Mouse (Mus musculus): Measurements from ENCODE around the gene Sp1. TPM values are rescaled to one million over a fixed set of nuclear protein-coding genes. Genes with fewer than 3 reads are reported as not detected.

Gene Sp1
- total RNA-seq, 2 experiments from 2014 or later = 31.9 to 39.6 TPM

GRCm38 (mm10) chr15:102483136-102483535 lies 77.2 kb downstream of the Sp1 start:
- peak in 1 of 2 experiments; percentile 41 for DNase-seq

GRCm38 (mm10) chr15:102485853-102486252 lies 79.9 kb downstream of the Sp1 start:
- DNase-seq = no peak

Other genes with a start within 250 kb of the Sp1 start
- 10 to 100 TPM; 30.6 to 31.5 TPM for gene Zfp740, start 202.9 kb upstream of the Sp1 start, total RNA-seq (2021)
- gene Csad, start 201.4 kb upstream of the Sp1 start, total RNA-seq (2021) = 10 to 100 TPM; 17.0 to 22.6 TPM
- gene Itgb7, start 174.2 kb upstream of the Sp1 start, total RNA-seq (2021) = 1 to 10 TPM; 2.9 to 9.9 TPM
- 10 to 100 TPM; 13.5 to 16.7 TPM for gene Rarg, start 148.6 kb upstream of the Sp1 start, total RNA-seq (2021)
- not detected for gene Gm9918, start 135.6 kb upstream of the Sp1 start, total RNA-seq (2021)
- gene Mfsd5, start 126.7 kb upstream of the Sp1 start, total RNA-seq (2021) = 10 to 100 TPM; 18.4 to 18.9 TPM
- gene Espl1, start 109.9 kb upstream of the Sp1 start, total RNA-seq (2021) = under 1 TPM; 0.54 to 0.92 TPM
- gene Pfdn5, start 80.0 kb upstream of the Sp1 start, total RNA-seq (2021) = 100 to 1,000 TPM; 340 to 348 TPM
- 10 to 100 TPM; 25.0 to 26.0 TPM for gene Myg1, start 74.4 kb upstream of the Sp1 start, total RNA-seq (2021)
- gene Aaas, start 55.4 kb upstream of the Sp1 start, total RNA-seq (2021) = 10 to 100 TPM in 1 of 2 experiments, 1 to 10 TPM in 1; 9.8 to 12.1 TPM
- gene Sp7, start 39.0 kb upstream of the Sp1 start, total RNA-seq (2021) = not detected
- under 1 TPM; 0.39 to 0.97 TPM for gene Amhr2, start 39.2 kb downstream of the Sp1 start, total RNA-seq (2021)
- 10 to 100 TPM; 20.3 to 24.4 TPM for gene Prr13, start 52.9 kb downstream of the Sp1 start, total RNA-seq (2021)
- 100 to 1,000 TPM; 418 to 491 TPM for gene Pcbp2, start 64.4 kb downstream of the Sp1 start, total RNA-seq (2021)
- gene Gm10337, start 97.6 kb downstream of the Sp1 start, total RNA-seq (2021) = not detected
- gene Map3k12, start 110.9 kb downstream of the Sp1 start, total RNA-seq (2021) = 1 to 10 TPM; 1.8 to 2.3 TPM
- gene Tarbp2, start 112.0 kb downstream of the Sp1 start, total RNA-seq (2021) = 10 to 100 TPM; 40.1 to 43.0 TPM
- gene Npff, start 118.8 kb downstream of the Sp1 start, total RNA-seq (2021) = under 1 TPM; 0.87 to 0.92 TPM
- 1 to 10 TPM in 1 of 2 experiments, not detected in 1; 2.5 TPM for gene Gm28047, start 218.9 kb downstream of the Sp1 start, total RNA-seq (2021)
- 10 to 100 TPM; 41.2 to 44.9 TPM for gene Atf7, start 219.3 kb downstream of the Sp1 start, total RNA-seq (2021)

Measured in heart, adult 18-20 months (tissue).